Mouse (Mus musculus) liver, adult 2 months (tissue): ENCODE measurements around the gene Gm11938.

Experiments
- CTCF ChIP-seq: fragments of 200-500 bp; IDR thresholded peaks from 2 replicates; pipeline ENCODE4 v1.5.1; 2011; ENCODE audit warnings: low read depth, low read length, control low read depth
- POLR2A ChIP-seq: fragments of 200-500 bp; IDR thresholded peaks from 2 replicates; pipeline ENCODE4 v1.6.1; 2011; ENCODE audit warnings: low read length, control low read depth; ENCODE audit not compliant: insufficient read depth; ENCODE audit errors: extremely low read depth

GRCm38 (mm10) chr11:99566530-99566929 lies 36.6 kb downstream of the Gm11938 start, which contains the start of gene Krtap3-1:
- TF ChIP-seq CTCF: no peak
- no peak for TF ChIP-seq POLR2A
